Mouse (Mus musculus): ENCODE measurements around the gene Chst8. TPM values are rescaled to one million over a fixed set of nuclear protein-coding genes. Genes with fewer than 3 reads are reported as not detected.
A peak's percentile ranks its signal among the peaks of the same experiment; 100 is the strongest.

The Chst8 gene
- polyA plus RNA-seq, 1 experiment from 2014 or later = 9.2 TPM

GRCm38 (mm10) chr7:34769531-34769930, 43.0 kb downstream of the Chst8 start:
- no peaks in the 10 kb centered on the region for H3K36me3 ChIP-seq (ENCODE audit: control insufficient read depth, insufficient read depth, low read length)
- peaks cover 16% of the 10 kb centered on the region for H3K4me1 ChIP-seq (ENCODE audit: control insufficient read depth, insufficient read depth, low read depth, low read length)
- H3K27ac ChIP-seq (ENCODE audit: low read depth, low read length) = no peak overlapping the region
- no peak overlapping the region for H3K4me2 ChIP-seq (ENCODE audit: low read length)
- no peaks in the 10 kb centered on the region for H3K9me3 ChIP-seq (ENCODE audit: control insufficient read depth, low read length)
- H3K27me3 ChIP-seq (replicated peaks; ENCODE audit: control insufficient read depth, insufficient read depth, low read length) = no peaks in the 10 kb centered on the region
- 48% methylated on average over 8 of the region's 8 CpGs for WGBS
- no peak overlapping the region for H3K9ac ChIP-seq (ENCODE audit: low read depth, low read length)
- H3K4me3 ChIP-seq (ENCODE audit: low read length) = no peak overlapping the region
- ATAC-seq = no peak

DNA sequence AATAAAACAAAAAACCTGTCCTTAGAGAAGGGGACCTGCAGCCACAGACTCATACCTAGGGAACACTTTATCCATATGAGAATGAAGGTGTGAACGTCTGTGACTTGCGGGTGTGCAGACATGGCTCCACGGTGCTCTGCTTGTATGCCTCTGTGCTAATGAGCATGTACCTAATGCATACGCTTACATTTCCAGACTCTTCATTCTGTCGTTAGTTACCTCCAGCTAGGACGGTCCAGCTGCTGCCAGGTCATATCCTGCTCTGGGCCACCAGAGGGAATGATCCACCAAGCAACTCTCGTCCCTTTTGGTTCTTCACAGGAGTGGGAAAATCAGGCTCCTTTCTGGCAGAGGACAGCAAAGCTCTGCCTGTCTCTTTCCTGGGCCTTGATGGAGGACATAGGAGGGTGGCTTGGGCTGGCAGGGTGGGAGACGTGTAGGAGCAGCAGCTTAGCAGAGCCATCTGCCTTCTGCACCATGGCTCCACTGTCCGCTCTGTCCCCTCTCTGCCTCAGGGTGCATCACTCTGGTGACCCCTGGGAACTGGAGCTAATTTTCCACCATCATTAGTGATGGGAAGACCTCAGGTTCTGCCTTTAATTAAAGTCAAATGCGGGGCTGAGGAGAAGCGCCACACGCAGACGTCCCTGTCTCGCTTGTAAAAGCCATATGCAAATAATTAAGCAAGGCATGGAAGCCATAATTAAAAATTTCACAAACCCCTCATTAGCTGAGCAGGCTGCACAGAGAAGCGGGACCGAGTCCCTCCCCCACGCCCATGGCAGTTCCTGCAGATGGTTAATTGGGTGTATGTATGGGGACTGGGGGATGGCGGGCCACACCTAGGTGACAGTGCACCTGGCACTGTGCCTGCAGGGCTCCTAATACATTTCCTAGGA, 48.0 kb downstream of the Chst8 start:
- Histone ChIP-seq H3K9ac (ENCODE audit: low read depth, low read length) (peak overlapping the region; percentile 19; the same call in 1 of the 2 replicates), H3K9me3 (ENCODE audit: control insufficient read depth, low read length) (no peaks in the 10 kb centered on the region), H3K27me3 (replicated peaks; ENCODE audit: control insufficient read depth, insufficient read depth, low read length) (no peaks in the 10 kb centered on the region), H3K36me3 (ENCODE audit: control insufficient read depth, insufficient read depth, low read length) (no peaks in the 10 kb centered on the region), H3K27ac (ENCODE audit: low read depth, low read length) (peak overlapping the region; percentile 52), H3K4me3 (ENCODE audit: low read length) (no peak overlapping the region), H3K4me2 (ENCODE audit: low read length) (no peak overlapping the region), H3K4me1 (ENCODE audit: control insufficient read depth, insufficient read depth, low read depth, low read length) (peaks cover 14% of the 10 kb centered on the region)
- peak; percentile 63 for ATAC-seq
- WGBS = 35% methylated on average over 18 of the region's 18 CpGs

DNA sequence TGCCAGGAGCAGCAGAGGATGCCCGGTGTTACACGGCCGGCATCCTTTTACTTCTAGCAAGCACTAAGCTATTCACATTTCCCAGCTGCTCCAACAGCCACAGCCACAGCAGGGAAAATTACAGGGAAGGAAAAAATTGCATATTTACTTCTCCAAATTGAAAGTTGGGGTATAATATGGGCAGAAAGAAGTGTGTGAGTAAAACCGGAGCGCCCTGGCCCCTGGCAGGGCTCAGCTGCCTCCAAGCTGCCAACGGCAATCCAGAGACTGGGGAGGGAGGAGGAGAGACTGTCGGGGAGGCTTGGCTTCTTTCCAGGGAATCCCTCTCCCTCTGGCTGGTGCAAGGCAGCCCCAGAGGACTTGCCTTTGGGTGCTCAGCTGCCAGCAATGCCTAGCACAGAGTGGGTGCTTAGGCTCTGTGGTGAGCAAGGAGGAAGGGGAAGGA, 53.1 kb downstream of the Chst8 start:
- peaks cover 6% of the 10 kb centered on the region for H3K4me1 ChIP-seq (ENCODE audit: control insufficient read depth, insufficient read depth, low read depth, low read length)
- no peaks in the 10 kb centered on the region for H3K36me3 ChIP-seq (ENCODE audit: control insufficient read depth, insufficient read depth, low read length)
- WGBS = 24% methylated on average over 7 of the region's 7 CpGs
- no peaks in the 10 kb centered on the region for H3K27me3 ChIP-seq (replicated peaks; ENCODE audit: control insufficient read depth, insufficient read depth, low read length)
- peak; percentile 37; the same call in 1 of the 2 replicates for ATAC-seq
- no peak overlapping the region for H3K4me3 ChIP-seq (ENCODE audit: low read length)
- H3K4me2 ChIP-seq (ENCODE audit: low read length) = no peak overlapping the region
- H3K9ac ChIP-seq (ENCODE audit: low read depth, low read length) = no peak overlapping the region
- H3K9me3 ChIP-seq (ENCODE audit: control insufficient read depth, low read length) = no peaks in the 10 kb centered on the region
- H3K27ac ChIP-seq (ENCODE audit: low read depth, low read length) = no peak overlapping the region; the same call in 1 of the 2 replicates

DNA sequence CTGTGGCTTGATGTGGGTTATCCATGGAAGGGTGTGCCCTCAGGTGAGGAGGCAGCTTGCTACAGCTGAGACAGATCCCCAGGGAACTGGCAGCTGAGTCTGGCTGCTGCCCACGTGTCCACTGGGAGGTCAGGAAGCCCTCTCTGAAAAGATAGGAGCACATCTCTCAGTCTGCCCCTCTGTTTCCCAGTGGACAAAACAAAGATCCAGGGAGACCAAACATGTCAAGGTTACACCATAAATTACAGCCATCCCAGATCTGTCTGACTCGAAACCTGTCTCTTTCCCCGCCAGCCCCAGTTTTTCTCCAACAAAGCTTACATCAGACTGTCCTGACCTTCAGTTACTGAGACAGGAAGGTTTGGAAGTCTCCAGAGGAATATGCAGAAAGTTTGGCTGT, 53.8 kb downstream of the Chst8 start:
- Histone ChIP-seq H3K36me3 (ENCODE audit: control insufficient read depth, insufficient read depth, low read length) (no peaks in the 10 kb centered on the region), H3K9me3 (ENCODE audit: control insufficient read depth, low read length) (no peaks in the 10 kb centered on the region), H3K27me3 (replicated peaks; ENCODE audit: control insufficient read depth, insufficient read depth, low read length) (no peaks in the 10 kb centered on the region), H3K4me3 (ENCODE audit: low read length) (no peak overlapping the region), H3K27ac (ENCODE audit: low read depth, low read length) (no peak overlapping the region), H3K4me2 (ENCODE audit: low read length) (no peak overlapping the region), H3K9ac (ENCODE audit: low read depth, low read length) (peak overlapping the region; percentile 26; the same call in 1 of the 2 replicates), H3K4me1 (ENCODE audit: control insufficient read depth, insufficient read depth, low read depth, low read length) (peaks cover 4% of the 10 kb centered on the region)
- 72% methylated on average over 3 of the region's 3 CpGs for WGBS
- no peak for ATAC-seq

GRCm38 (mm10) chr7:34757513-34757912, 55.0 kb downstream of the Chst8 start:
- 87% methylated on average over 4 of the region's 4 CpGs for WGBS
- H3K4me3 ChIP-seq (ENCODE audit: low read length) = no peak overlapping the region
- H3K4me1 ChIP-seq (ENCODE audit: control insufficient read depth, insufficient read depth, low read depth, low read length) = peaks cover 14% of the 10 kb centered on the region
- H3K4me2 ChIP-seq (ENCODE audit: low read length) = no peak overlapping the region
- no peaks in the 10 kb centered on the region for H3K9me3 ChIP-seq (ENCODE audit: control insufficient read depth, low read length)
- no peak overlapping the region for H3K9ac ChIP-seq (ENCODE audit: low read depth, low read length)
- H3K27me3 ChIP-seq (replicated peaks; ENCODE audit: control insufficient read depth, insufficient read depth, low read length) = no peaks in the 10 kb centered on the region
- H3K27ac ChIP-seq (ENCODE audit: low read depth, low read length) = no peak overlapping the region
- no peak for ATAC-seq
- no peaks in the 10 kb centered on the region for H3K36me3 ChIP-seq (ENCODE audit: control insufficient read depth, insufficient read depth, low read length)

DNA sequence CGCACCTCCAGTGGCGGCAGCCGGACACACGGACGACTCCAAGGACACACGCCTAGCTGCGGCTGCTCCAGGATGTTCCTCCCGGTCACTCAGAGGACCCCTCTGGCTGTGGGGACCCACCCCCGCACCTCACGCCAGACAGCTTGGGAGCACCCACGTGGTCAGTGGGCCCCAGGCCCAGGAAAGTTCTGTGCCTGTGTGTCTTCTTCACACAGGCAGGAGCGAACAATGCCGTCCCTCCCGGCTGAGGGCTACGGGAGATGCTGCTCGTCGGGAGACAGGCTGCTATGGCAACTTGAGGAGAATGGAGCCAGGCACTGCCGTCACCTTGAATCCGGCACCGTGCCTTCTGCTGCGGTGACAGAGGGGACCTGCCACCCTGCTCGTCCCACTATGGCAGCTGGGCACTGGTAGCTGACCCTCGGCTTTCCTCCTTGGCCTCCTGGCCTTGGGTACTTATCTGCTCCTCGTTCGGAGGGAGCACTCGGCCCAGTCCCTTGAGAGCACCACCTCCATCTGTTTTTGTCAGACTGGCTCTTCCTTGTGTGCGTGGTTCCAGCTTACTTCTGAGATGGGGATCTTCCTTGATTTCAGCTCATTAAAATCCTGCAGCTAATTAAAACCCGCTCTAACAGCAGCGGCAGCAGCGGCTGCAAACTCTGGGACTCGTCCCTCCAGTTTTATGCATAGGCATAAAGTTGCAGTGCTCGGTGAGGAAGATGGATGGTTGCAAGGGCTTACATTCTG, 59.2 kb downstream of the Chst8 start:
- Histone ChIP-seq H3K4me1 (ENCODE audit: control insufficient read depth, insufficient read depth, low read depth, low read length) (peaks cover 14% of the 10 kb centered on the region), H3K27me3 (replicated peaks; ENCODE audit: control insufficient read depth, insufficient read depth, low read length) (no peaks in the 10 kb centered on the region), H3K4me2 (ENCODE audit: low read length) (peak overlapping the region; percentile 45), H3K36me3 (ENCODE audit: control insufficient read depth, insufficient read depth, low read length) (no peaks in the 10 kb centered on the region), H3K27ac (ENCODE audit: low read depth, low read length) (peak overlapping the region; percentile 40), H3K9me3 (ENCODE audit: control insufficient read depth, low read length) (no peaks in the 10 kb centered on the region), H3K4me3 (ENCODE audit: low read length) (no peak overlapping the region; the same call in 1 of the 2 replicates), H3K9ac (ENCODE audit: low read depth, low read length) (peak overlapping the region; percentile 45; the same call in 1 of the 2 replicates)
- peak; percentile 75 for ATAC-seq
- WGBS = 32% methylated on average over 32 of the region's 32 CpGs

DNA sequence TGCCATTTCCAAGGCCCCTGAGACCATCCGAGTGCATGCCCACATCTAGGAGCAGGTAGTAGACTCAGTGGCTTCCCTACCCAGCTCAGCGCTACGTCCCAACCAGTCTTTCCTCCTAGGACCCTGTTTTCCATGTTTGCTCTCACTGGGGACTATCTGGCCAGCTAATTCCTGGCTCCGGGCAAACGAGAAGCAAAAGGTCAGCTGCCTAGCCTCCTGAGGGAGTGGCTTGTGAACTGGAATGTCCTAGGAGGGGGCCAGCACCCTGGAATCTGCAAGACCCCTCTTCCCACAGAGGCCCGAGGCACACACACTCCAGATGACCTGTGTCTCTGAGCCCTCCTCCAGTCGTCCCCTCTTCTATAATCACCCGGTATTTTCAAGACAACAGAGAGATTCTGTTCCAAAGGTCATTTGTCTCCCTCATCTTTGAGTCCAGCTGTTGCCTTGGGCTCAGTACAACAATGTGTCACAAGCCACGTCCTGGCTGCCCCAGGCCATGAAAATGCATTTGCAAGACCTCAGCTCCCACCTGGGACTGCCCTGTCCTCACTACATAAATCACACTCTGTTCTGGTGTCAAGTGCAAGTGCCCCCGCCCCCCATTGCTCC, 60.3 kb downstream of the Chst8 start:
- Histone ChIP-seq H3K4me2 (ENCODE audit: low read length) (no peak overlapping the region), H3K4me3 (ENCODE audit: low read length) (no peak overlapping the region), H3K9ac (ENCODE audit: low read depth, low read length) (no peak overlapping the region), H3K36me3 (ENCODE audit: control insufficient read depth, insufficient read depth, low read length) (no peaks in the 10 kb centered on the region), H3K27ac (ENCODE audit: low read depth, low read length) (no peak overlapping the region), H3K9me3 (ENCODE audit: control insufficient read depth, low read length) (no peaks in the 10 kb centered on the region), H3K27me3 (replicated peaks; ENCODE audit: control insufficient read depth, insufficient read depth, low read length) (no peaks in the 10 kb centered on the region), H3K4me1 (ENCODE audit: control insufficient read depth, insufficient read depth, low read depth, low read length) (peaks cover 14% of the 10 kb centered on the region)
- WGBS = 34% methylated on average over 10 of the region's 10 CpGs
- ATAC-seq = no peak

- no peak for ATAC-seq
- no peak overlapping the region for H3K27ac ChIP-seq (ENCODE audit: low read depth, low read length)
- H3K27me3 ChIP-seq (replicated peaks; ENCODE audit: control insufficient read depth, insufficient read depth, low read length) = no peaks in the 10 kb centered on the region
- WGBS = 32% methylated on average over 7 of the region's 7 CpGs
- H3K9ac ChIP-seq (ENCODE audit: low read depth, low read length) = no peak overlapping the region
- H3K9me3 ChIP-seq (ENCODE audit: control insufficient read depth, low read length) = no peaks in the 10 kb centered on the region
- H3K36me3 ChIP-seq (ENCODE audit: control insufficient read depth, insufficient read depth, low read length) = no peaks in the 10 kb centered on the region
- peaks cover 20% of the 10 kb centered on the region for H3K4me1 ChIP-seq (ENCODE audit: control insufficient read depth, insufficient read depth, low read depth, low read length)
- H3K4me3 ChIP-seq (ENCODE audit: low read length) = no peak overlapping the region
- H3K4me2 ChIP-seq (ENCODE audit: low read length) = no peak overlapping the region
Measured at GRCm38 (mm10) chr7:34750350-34750749, 62.2 kb downstream of the Chst8 start.

- Histone ChIP-seq H3K9ac (ENCODE audit: low read depth, low read length) (no peak overlapping the region), H3K27me3 (replicated peaks; ENCODE audit: control insufficient read depth, insufficient read depth, low read length) (no peaks in the 10 kb centered on the region), H3K4me2 (ENCODE audit: low read length) (no peak overlapping the region), H3K27ac (ENCODE audit: low read depth, low read length) (no peak overlapping the region), H3K4me1 (ENCODE audit: control insufficient read depth, insufficient read depth, low read depth, low read length) (peaks cover 20% of the 10 kb centered on the region), H3K9me3 (ENCODE audit: control insufficient read depth, low read length) (no peaks in the 10 kb centered on the region), H3K4me3 (ENCODE audit: low read length) (no peak overlapping the region), H3K36me3 (ENCODE audit: control insufficient read depth, insufficient read depth, low read length) (no peaks in the 10 kb centered on the region)
- WGBS = 64% methylated on average over 3 of the region's 3 CpGs
- ATAC-seq = no peak
Measured at GRCm38 (mm10) chr7:34749753-34750152, 62.8 kb downstream of the Chst8 start.

Measured in hindbrain, embryonic 16.5 days (tissue).